Mouse (Mus musculus): ENCODE data around the gene Mecom. TPM values are rescaled to one million over a fixed set of nuclear protein-coding genes. Genes with fewer than 3 reads are reported as not detected.

The Mecom gene
- polyA plus RNA-seq, 1 experiment from 2014 or later: 38.7 TPM

DNA sequence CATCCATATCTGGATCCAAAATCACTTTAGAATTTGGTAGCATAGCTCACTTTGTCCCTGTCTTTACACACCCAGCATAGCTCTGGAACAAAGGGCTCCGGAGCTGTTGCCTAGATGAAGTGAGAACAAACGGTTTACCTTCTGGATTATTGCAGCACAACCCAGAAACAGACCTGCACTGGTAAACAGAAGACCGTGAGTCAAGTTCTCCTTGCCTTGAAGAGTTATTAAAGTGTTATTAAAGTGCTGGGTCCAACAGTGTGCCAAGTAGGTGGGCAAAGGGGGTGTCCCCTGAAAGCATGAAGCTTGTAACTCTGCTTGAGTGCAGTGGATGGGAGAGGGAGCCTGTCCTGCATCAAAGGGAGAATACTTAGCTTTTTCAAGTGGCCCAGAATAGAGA lies 563.4 kb downstream of the Mecom start:
- Histone ChIP-seq H3K4me3 (no peak overlapping the region), H3K36me3 (peaks cover 33% of the 10 kb centered on the region), H3K27me3 (replicated peaks) (no peaks in the 10 kb centered on the region), H3K9ac (no peak overlapping the region), H3K4me1 (replicated peaks) (peaks cover 14% of the 10 kb centered on the region; the same call in 1 of the 2 replicates), H3K27ac (ENCODE audit: poor library complexity, severe bottlenecking) (no peak overlapping the region), H3K9me3 (replicated peaks) (no peaks in the 10 kb centered on the region), H3K4me2 (no peak overlapping the region)
- no peak for ATAC-seq (ENCODE audit: insufficient number of reproducible peaks, low FRiP score)
- 85% methylated on average over 3 of the region's 3 CpGs for WGBS

GRCm38 (mm10) chr3:29981259-29981910 lies 566.4 kb downstream of the Mecom start:
- WGBS: 59% methylated on average over 7 of the region's 7 CpGs
- peaks cover 35% of the 10 kb centered on the region for H3K36me3 ChIP-seq
- H3K9me3 ChIP-seq (replicated peaks): no peaks in the 10 kb centered on the region
- no peak overlapping the region for H3K4me2 ChIP-seq
- H3K27me3 ChIP-seq (replicated peaks): no peaks in the 10 kb centered on the region
- 0 out of 2 replicates have a peak, but pooled peaks have one; percentile 25 for ATAC-seq (ENCODE audit: insufficient number of reproducible peaks, low FRiP score)
- peaks cover 18% of the 10 kb centered on the region for H3K4me1 ChIP-seq (replicated peaks)
- no peak overlapping the region for H3K9ac ChIP-seq
- no peak overlapping the region for H3K4me3 ChIP-seq
- no peak overlapping the region for H3K27ac ChIP-seq (ENCODE audit: poor library complexity, severe bottlenecking)

DNA sequence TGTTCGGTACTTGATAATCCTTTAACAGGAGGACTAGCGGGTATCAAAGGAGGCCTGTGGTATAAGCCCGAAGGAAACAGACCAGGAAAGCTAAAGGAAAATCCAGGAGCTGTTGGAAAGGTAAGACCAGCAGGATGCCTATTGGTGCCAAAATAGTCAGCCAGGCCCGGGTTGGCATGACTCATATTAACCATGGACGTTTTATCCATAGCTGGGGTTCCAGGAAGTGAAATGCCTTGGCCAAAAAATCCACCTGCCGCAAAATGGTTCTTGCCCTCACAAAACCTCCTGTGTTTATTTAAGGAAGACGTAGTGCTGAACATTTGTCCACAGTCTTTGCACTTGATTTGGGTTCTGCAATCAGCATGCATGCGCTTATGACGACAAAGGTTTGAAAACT lies 567.3 kb downstream of the Mecom start:
- no peak overlapping the region for H3K4me2 ChIP-seq
- H3K36me3 ChIP-seq: peaks cover 32% of the 10 kb centered on the region
- peaks cover 18% of the 10 kb centered on the region for H3K4me1 ChIP-seq (replicated peaks)
- no peaks in the 10 kb centered on the region for H3K27me3 ChIP-seq (replicated peaks)
- no peak overlapping the region for H3K27ac ChIP-seq (ENCODE audit: poor library complexity, severe bottlenecking)
- no peak overlapping the region for H3K9ac ChIP-seq
- 75% methylated on average over 9 of the region's 9 CpGs for WGBS
- H3K4me3 ChIP-seq: no peak overlapping the region
- ATAC-seq (ENCODE audit: insufficient number of reproducible peaks, low FRiP score): no peak
- H3K9me3 ChIP-seq (replicated peaks): no peaks in the 10 kb centered on the region

GRCm38 (mm10) chr3:29976580-29976979 lies 571.2 kb downstream of the Mecom start:
- H3K36me3 ChIP-seq: peaks cover 23% of the 10 kb centered on the region
- no peak overlapping the region for H3K4me2 ChIP-seq
- no peak overlapping the region for H3K27ac ChIP-seq (ENCODE audit: poor library complexity, severe bottlenecking)
- H3K9ac ChIP-seq: no peak overlapping the region
- WGBS: 36% methylated on average over 4 of the region's 4 CpGs
- H3K4me3 ChIP-seq: no peak overlapping the region
- H3K27me3 ChIP-seq (replicated peaks): no peaks in the 10 kb centered on the region
- no peak for ATAC-seq (ENCODE audit: insufficient number of reproducible peaks, low FRiP score)
- peaks cover 12% of the 10 kb centered on the region for H3K4me1 ChIP-seq (replicated peaks)
- no peaks in the 10 kb centered on the region for H3K9me3 ChIP-seq (replicated peaks)

GRCm38 (mm10) chr3:29968433-29968949 lies 579.3 kb downstream of the Mecom start:
- WGBS: 45% methylated on average over 11 of the region's 11 CpGs
- Histone ChIP-seq H3K4me2 (no peak overlapping the region), H3K36me3 (peaks cover 14% of the 10 kb centered on the region), H3K4me3 (no peak overlapping the region), H3K4me1 (replicated peaks) (peaks cover 4% of the 10 kb centered on the region; the same call in 1 of the 2 replicates), H3K9ac (no peak overlapping the region), H3K27ac (ENCODE audit: poor library complexity, severe bottlenecking) (no peak overlapping the region), H3K27me3 (replicated peaks) (no peaks in the 10 kb centered on the region), H3K9me3 (replicated peaks) (no peaks in the 10 kb centered on the region)
- no peak for ATAC-seq (ENCODE audit: insufficient number of reproducible peaks, low FRiP score)

- no peak for ATAC-seq (ENCODE audit: insufficient number of reproducible peaks, low FRiP score)
- H3K4me1 ChIP-seq (replicated peaks): peaks cover 4% of the 10 kb centered on the region; the same call in 1 of the 2 replicates
- peaks cover 36% of the 10 kb centered on the region for H3K36me3 ChIP-seq
- H3K27ac ChIP-seq (ENCODE audit: poor library complexity, severe bottlenecking): no peak overlapping the region
- no peak overlapping the region for H3K4me3 ChIP-seq
- no peak overlapping the region for H3K9ac ChIP-seq
- H3K9me3 ChIP-seq (replicated peaks): no peaks in the 10 kb centered on the region
- no peak overlapping the region for H3K4me2 ChIP-seq
- no peaks in the 10 kb centered on the region for H3K27me3 ChIP-seq (replicated peaks)
- 83% methylated on average over 7 of the region's 7 CpGs for WGBS
Measured at GRCm38 (mm10) chr3:29963953-29964352, 583.9 kb downstream of the Mecom start.

GRCm38 (mm10) chr3:29963447-29963846 lies 584.4 kb downstream of the Mecom start:
- 67% methylated on average over 3 of the region's 3 CpGs for WGBS
- Histone ChIP-seq H3K27ac (ENCODE audit: poor library complexity, severe bottlenecking) (no peak overlapping the region), H3K4me2 (no peak overlapping the region), H3K27me3 (replicated peaks) (no peaks in the 10 kb centered on the region), H3K4me3 (no peak overlapping the region), H3K9me3 (replicated peaks) (no peaks in the 10 kb centered on the region), H3K9ac (no peak overlapping the region), H3K36me3 (peaks cover 36% of the 10 kb centered on the region), H3K4me1 (replicated peaks) (peaks cover under 1% of the 10 kb centered on the region; the same call in 1 of the 2 replicates)
- no peak for ATAC-seq (ENCODE audit: insufficient number of reproducible peaks, low FRiP score)

GRCm38 (mm10) chr3:29959051-29959450 lies 588.8 kb downstream of the Mecom start:
- H3K4me1 ChIP-seq (replicated peaks): no peaks in the 10 kb centered on the region
- no peak overlapping the region for H3K4me3 ChIP-seq
- H3K9ac ChIP-seq: no peak overlapping the region
- no peak overlapping the region for H3K27ac ChIP-seq (ENCODE audit: poor library complexity, severe bottlenecking)
- H3K27me3 ChIP-seq (replicated peaks): no peaks in the 10 kb centered on the region
- 73% methylated on average over 3 of the region's 3 CpGs for WGBS
- no peak for ATAC-seq (ENCODE audit: insufficient number of reproducible peaks, low FRiP score)
- no peaks in the 10 kb centered on the region for H3K9me3 ChIP-seq (replicated peaks)
- H3K4me2 ChIP-seq: no peak overlapping the region
- H3K36me3 ChIP-seq: peaks cover 35% of the 10 kb centered on the region

DNA sequence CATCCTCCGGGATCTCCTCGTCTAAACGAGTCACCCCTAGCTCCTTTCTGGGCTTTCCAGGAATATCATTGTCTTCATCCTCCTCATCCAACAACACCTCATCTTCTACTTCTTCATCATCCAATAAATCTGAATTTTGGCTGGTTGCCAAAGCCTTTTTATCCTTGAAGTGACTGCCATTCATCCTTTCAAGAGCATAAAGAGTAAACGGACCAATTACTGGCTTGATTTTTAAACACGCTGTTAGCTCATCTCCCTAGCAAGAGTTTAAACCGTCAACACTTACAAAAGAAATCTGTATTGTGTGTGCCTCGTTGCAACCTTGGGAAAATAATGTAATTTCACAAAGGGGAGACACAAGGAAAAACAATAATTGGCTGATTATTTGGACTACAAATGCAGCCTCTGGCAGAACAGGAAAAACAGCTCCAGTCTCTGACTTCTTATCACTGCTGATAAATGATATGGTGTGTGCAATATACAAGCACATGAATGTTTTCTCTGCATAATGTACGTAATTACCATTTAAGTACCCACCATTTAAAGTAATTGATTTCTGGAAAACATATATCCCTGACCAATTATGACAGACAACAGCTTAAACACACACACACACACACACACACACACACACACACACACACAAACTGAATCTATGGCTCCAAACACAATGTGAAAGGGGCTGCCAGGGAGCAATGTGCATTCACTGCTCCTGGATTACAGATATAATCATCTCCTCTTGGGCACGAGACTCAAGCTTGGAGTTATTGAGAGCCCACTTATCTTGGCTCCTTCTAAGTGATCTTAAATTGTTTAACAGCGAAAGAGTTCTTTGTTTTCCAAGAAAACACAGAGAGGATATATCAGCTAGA lies 590.2 kb downstream of the Mecom start:
- Histone ChIP-seq H3K4me2 (no peak overlapping the region), H3K4me3 (no peak overlapping the region), H3K4me1 (replicated peaks) (no peaks in the 10 kb centered on the region), H3K9me3 (replicated peaks) (no peaks in the 10 kb centered on the region), H3K27ac (ENCODE audit: poor library complexity, severe bottlenecking) (no peak overlapping the region), H3K9ac (no peak overlapping the region), H3K27me3 (replicated peaks) (no peaks in the 10 kb centered on the region), H3K36me3 (peaks cover 38% of the 10 kb centered on the region)
- WGBS: 65% methylated on average over 10 of the region's 10 CpGs
- no peak for ATAC-seq (ENCODE audit: insufficient number of reproducible peaks, low FRiP score)

- Histone ChIP-seq H3K27ac (ENCODE audit: poor library complexity, severe bottlenecking) (no peak overlapping the region), H3K4me1 (replicated peaks) (no peaks in the 10 kb centered on the region), H3K4me3 (no peak overlapping the region), H3K4me2 (no peak overlapping the region), H3K9ac (no peak overlapping the region), H3K27me3 (replicated peaks) (no peaks in the 10 kb centered on the region), H3K9me3 (replicated peaks) (no peaks in the 10 kb centered on the region), H3K36me3 (peaks cover 28% of the 10 kb centered on the region)
- WGBS: 68% methylated on average over 3 of the region's 3 CpGs
- ATAC-seq (ENCODE audit: insufficient number of reproducible peaks, low FRiP score): no peak
Measured at GRCm38 (mm10) chr3:29953269-29953668, 594.5 kb downstream of the Mecom start.

DNA sequence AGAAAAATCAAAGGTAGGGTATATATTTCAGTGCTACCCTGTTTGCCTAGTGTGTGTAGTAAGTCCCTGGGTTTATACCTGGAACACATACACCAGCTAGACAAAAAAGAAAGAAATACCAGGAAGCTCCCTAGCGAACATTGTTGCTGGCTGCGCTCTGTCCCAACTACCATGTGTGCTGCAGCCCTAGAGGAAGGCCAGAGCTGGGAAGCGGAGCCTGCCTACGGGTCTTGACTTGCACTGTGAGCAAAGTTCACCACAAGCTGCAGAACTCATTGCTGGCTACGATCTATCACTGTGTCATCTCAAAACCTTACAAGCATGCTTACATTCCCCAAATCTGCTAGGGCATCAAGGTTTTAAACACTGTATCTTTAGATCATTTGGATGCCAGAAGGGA lies 597.0 kb downstream of the Mecom start:
- no peak overlapping the region for H3K27ac ChIP-seq (ENCODE audit: poor library complexity, severe bottlenecking)
- no peaks in the 10 kb centered on the region for H3K27me3 ChIP-seq (replicated peaks)
- peaks cover 17% of the 10 kb centered on the region for H3K36me3 ChIP-seq
- H3K4me2 ChIP-seq: no peak overlapping the region
- no peak overlapping the region for H3K4me3 ChIP-seq
- H3K4me1 ChIP-seq (replicated peaks): no peaks in the 10 kb centered on the region
- H3K9me3 ChIP-seq (replicated peaks): no peaks in the 10 kb centered on the region
- 81% methylated on average over 5 of the region's 5 CpGs for WGBS
- ATAC-seq (ENCODE audit: insufficient number of reproducible peaks, low FRiP score): no peak
- no peak overlapping the region for H3K9ac ChIP-seq
